Mouse (Mus musculus) testis, postnatal 10 days (tissue): ENCODE data around the gene Mcrip1.
"Not testable (repeated sequence)": the region's sequence is repeated elsewhere in the genome, so short reads cannot be mapped to it uniquely, and the experiment has no call there.

Experiments
- DNase-seq: peaks from one replicate; pipeline ENCODE4 v3.0.0; 2021; ENCODE audit warnings: low spot score

Gene Mcrip1

DNA sequence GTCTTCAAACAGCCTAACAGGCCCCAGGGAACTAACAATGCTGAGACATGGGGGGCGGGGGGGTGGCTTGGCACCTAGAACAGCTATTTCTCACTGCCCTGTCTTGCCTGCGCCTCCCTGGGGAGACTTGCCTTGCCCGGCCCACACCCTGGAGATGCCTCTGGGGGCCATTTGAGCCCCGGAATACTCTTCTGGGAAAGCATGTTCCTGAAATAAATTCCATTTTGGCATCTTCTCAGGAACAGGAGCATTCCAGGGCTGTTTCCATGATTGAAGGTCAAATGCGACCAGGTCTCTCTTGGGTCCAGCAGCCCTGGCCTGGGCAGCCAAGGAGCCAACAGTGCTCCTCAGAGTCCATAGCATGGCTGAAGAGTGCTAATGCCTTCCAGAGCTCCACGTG is 7.2 kb downstream of the Mcrip1 start:
- DNase-seq, result no peak

DNA sequence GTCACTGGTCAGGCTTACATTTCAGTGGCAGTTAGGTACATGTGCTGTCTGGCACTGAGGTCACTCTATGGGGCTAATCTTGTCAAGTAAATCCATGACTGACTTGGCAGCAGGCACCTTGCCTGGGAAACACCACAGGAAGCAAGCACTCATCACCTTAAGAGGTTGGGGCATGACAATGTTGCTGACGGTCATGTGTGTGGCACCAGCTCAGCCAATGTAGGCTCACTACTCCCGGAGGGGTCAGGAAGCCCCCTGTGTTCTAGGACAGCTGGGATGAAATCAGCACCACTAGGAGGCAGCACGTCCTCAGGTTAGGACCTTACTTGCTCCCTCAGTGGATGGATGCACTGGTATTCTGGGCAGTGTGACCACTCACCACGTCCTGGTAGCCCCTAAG is 7.6 kb downstream of the Mcrip1 start:
- DNase-seq, result no peak

- no peak for DNase-seq
These were observed 10.1 kb downstream of the Mcrip1 start for GRCm38 (mm10) chr11:120539285-120540014.

- no peak for DNase-seq
These were observed 10.6 kb downstream of the Mcrip1 start for GRCm38 (mm10) chr11:120538955-120539284.

DNA sequence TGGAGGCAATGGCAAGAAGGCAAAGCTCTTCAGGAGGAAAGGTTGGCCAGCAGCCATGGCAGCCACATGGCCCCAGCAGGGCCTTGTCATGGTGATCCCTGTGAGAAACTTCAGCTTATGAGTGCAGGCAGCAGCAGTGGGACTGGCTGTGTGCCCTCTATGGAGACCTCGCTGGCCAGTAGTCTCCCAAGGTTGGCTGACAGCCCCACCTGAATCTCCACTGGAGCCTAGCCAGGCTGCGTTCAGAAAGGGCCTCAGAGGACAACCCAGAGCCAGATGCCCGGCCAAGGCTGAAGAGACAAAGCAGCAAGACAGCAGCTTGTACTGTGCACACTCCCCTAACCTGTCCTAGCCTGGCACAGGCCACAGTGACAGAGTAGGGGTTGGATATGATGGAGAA is 11.0 kb downstream of the Mcrip1 start:
- DNase-seq, result peak; percentile 65

DNA sequence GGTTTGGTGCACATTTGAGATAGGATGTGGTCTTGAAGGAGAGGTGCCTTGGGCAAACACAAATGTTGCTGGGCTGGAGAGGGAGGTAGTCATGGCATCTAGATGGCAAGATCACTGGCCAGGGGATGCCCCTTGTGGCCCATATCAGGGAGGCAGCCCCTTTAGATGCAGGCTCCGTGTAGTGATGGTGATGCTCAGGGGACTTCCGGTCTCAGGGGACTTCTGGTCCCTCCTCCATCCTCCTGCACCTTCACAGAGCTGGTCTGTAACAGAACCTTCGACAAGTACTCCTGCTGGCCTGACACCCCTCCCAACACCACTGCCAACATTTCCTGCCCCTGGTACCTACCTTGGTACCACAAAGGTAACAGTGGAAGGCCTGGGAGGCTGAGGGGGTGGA is 13.7 kb downstream of the Mcrip1 start:
- DNase-seq, result no peak

DNA sequence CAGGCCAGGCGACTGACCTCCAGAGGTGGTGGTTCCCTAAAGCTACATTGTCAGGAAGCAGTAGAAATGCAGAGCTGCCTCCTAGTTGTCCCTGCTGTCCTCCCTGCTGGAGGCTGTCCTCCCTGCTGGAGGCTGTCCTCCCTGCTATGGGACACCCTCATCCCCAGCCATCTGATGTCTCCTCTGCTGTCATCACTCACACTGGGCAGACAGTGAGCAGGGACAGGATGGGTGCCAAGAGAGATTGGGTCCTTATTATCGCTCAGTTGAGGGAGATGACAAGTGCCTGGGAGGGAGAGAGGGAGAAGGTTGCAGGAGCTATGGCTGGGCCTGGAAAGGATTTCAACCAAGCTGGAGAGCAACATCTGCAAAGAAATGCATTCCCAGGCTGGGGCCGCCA is 14.4 kb downstream of the Mcrip1 start:
- DNase-seq, result no peak

- DNase-seq, result no peak
These were observed 15.4 kb downstream of the Mcrip1 start for GRCm38 (mm10) chr11:120534093-120534492.

GRCm38 (mm10) chr11:120531646-120532045 is 17.9 kb downstream of the Mcrip1 start:
- no peak for DNase-seq

GRCm38 (mm10) chr11:120530085-120530964 is 19.2 kb downstream of the Mcrip1 start, which contains the start of gene Gcgr:
Gene Gcgr, plus strand, starts transcription at chr11:120530699.
- no peak for DNase-seq

GRCm38 (mm10) chr11:120528903-120529302 is 20.6 kb downstream of the Mcrip1 start:
- DNase-seq, result no peak

- DNase-seq, result no peak
These were observed 21.7 kb downstream of the Mcrip1 start for GRCm38 (mm10) chr11:120527690-120528354.

DNA sequence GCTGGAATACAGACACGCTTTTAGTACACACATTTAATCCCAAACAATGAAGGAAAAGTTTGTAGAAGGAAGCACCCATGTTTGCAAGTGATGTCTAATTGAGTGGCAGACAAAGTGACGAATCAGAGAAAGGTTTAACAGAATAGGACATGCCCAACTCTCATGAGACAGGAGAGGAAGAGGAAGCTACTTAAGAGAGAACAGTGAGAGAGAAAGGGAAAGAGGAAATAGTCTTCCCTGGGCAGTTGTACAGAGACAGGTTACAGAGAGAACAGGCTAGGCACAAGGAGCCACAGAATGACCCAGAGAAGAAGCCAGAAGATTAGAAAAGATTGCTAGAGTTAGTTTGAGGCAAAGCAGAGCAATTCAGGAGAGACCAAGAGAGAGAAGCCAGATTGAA is 23.6 kb downstream of the Mcrip1 start:
- DNase-seq, result no peak

GRCm38 (mm10) chr11:120522581-120522980 is 26.9 kb downstream of the Mcrip1 start:
- no peak for DNase-seq

GRCm38 (mm10) chr11:120520967-120521540 is 28.5 kb downstream of the Mcrip1 start:
- no peak for DNase-seq

DNA sequence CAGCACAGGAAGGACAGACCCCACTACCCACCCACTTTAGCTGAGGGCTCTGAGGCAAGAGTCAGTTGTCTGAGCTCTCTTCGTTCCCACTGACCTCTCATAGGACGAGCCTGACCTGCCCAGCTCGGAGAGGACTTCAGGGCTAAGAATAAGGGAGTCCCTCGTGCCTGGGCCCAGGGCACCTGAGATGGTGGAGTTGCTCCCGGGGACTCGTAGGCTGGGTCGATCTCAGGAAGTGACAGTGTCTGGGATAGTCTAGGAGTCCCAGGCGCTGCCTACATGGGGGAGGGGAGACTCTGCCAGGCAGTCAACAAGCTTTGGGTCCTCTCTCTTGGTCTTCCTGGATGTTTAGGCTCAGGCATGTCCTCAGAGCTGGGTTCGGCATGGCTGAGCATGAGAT is 29.0 kb downstream of the Mcrip1 start:
- no peak for DNase-seq

- DNase-seq, result no peak
These were observed 29.8 kb downstream of the Mcrip1 start for GRCm38 (mm10) chr11:120519738-120520137.

DNA sequence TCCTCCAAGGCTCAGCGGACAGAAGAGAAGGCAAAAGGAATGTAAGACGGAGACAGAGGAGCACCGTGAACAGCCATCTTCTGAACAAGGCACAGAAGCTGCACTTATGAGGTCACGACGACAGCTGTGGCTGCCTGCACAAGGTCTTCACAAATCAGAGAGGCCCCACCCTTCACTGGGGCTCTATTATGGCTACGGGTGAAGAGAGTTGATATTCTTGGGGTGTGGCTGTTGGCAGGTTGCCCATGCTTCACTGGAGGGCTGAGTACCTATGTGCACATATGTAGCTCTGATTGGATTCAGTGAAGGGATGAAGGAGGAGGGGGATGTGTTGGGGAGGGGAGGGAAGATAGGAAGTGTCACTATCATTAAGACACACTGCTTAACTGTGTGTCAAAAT is 31.0 kb downstream of the Mcrip1 start:
- peak; percentile 64 for DNase-seq

GRCm38 (mm10) chr11:120518027-120518426 is 31.5 kb downstream of the Mcrip1 start:
- peak; percentile 59 for DNase-seq

DNA sequence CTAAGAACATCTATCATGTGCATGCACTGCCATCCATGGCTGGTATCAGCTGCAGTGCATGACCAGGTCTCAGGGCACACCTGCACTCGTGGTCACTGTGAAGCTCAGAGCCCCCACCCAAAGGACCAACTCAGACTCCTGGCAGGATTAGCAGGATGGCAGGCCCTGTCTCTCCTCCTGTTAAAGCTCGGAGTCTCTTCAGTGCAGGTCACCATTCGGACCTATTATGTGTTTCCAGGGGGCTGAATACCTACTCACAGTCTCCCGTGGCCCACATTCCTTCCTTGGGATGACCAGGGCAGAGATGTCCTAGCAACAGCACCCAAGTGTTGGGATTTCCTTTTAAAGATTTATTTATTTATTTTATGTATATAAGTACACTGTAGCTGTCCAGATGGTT is 32.4 kb downstream of the Mcrip1 start:
- DNase-seq, result no peak

- peak; percentile 93 for DNase-seq
These were observed 33.9 kb downstream of the Mcrip1 start for GRCm38 (mm10) chr11:120515611-120516010.

DNA sequence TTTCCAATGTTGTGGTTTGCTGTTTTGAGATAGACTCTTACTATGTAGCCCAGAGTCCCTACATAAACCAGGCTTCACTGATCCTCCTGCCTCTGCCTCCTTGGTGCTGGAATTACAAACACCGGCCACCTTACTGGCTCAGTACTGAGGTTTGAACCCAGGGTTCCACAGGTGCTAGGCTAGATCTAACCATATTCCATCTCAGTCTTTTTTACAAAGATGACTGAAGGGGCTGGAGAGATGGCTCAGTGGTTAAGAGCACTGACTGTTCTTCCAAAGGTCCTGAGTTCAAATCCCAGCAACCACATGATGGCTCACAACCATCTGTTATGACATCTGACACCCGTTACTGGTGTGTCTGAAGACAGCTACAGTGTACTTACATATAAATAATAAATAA is 35.3 kb downstream of the Mcrip1 start:
- not testable (repeated sequence) for DNase-seq
